Mouse (Mus musculus): ENCODE results near the gene Igsf11.

- TF ChIP-seq CTCF (IDR thresholded peaks at IDR 0.05; ENCODE audit: low read depth): no peak
- no peak for TF ChIP-seq EP300 (IDR thresholded peaks at IDR 0.05; ENCODE audit: low read depth)
Measured at GRCm38 (mm10) chr16:38940805-38941204, 48.3 kb downstream of the Igsf11 start.
